Mouse (Mus musculus) MEL (cell line): Measurements from ENCODE around the gene Mon1b.

ENCODE experiments used
- POLR2A ChIP-seq, 2 experiments: IDR thresholded peaks; 2 replicates each; pipeline ENCODE4 v1.6.1; 2011 to 2012; ENCODE audit warnings: low read length in 2 of 2, mild to moderate bottlenecking in 2 of 2, control low read depth in 1 of 2, improper control_type of control experiment in 1 of 2, low read depth in 1 of 2, moderate library complexity in 1 of 2; ENCODE audit not compliant: control insufficient read depth in 1 of 2, insufficient read depth in 1 of 2, poor library complexity in 1 of 2
- USF1 ChIP-seq: IDR thresholded peaks from 2 replicates; pipeline ENCODE4 v1.6.1; 2014; ENCODE audit warnings: low read depth, mild to moderate bottlenecking, inconsistent platforms, low read length, improper control_type of control experiment, moderate library complexity
- ZKSCAN1 ChIP-seq: IDR thresholded peaks from 2 replicates; pipeline ENCODE4 v1.6.1; 2012; ENCODE audit warnings: low read depth, mild to moderate bottlenecking, inconsistent platforms, low read length, improper control_type of control experiment, moderate library complexity

DNA sequence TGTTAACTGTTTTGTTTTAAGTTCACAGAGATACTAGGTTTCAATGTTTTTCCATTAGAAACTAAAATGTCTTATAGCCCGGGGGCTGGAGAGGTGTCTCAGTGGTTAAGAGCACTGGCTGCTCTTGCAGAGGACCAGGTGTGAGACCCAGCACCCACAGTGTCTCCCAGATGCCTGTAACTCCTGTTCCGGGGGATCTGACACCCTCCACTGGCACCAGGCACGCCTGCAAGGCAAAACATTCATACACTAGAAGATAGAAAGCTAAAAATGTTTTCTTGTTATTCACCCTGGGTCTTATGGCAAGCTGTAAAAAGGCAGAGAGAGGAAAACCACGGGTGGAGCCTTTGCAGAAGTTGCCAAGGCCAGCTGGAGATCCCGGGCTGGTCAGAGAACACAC, 9.8 kb downstream of the Mon1b start:
- TF ChIP-seq POLR2A (IDR thresholded peaks at IDR 0.05; ENCODE audit: control insufficient read depth in 1 of 2, insufficient read depth in 1 of 2, low read depth in 1 of 2, low read length in 2 of 2, poor library complexity in 1 of 2) (no peak), USF1 (no peak), ZKSCAN1 (no peak)
